Mouse (Mus musculus): ENCODE results near the gene Clcn3. TPM values are rescaled to one million over a fixed set of nuclear protein-coding genes. Genes with fewer than 3 reads are reported as not detected.

Gene Clcn3
- polyA plus RNA-seq, 1 experiment from 2014 or later = 32.7 TPM

GRCm38 (mm10) chr8:60978496-60978895 is 4.6 kb downstream of the Clcn3 start:
- no peaks in the 10 kb centered on the region for H3K9me3 ChIP-seq (replicated peaks; ENCODE audit: control insufficient read depth, low read length)
- WGBS = 73% methylated on average over 5 of the region's 5 CpGs
- no peaks in the 10 kb centered on the region for H3K36me3 ChIP-seq (ENCODE audit: control insufficient read depth, insufficient read depth, low read length)
- H3K4me3 ChIP-seq (replicated peaks; ENCODE audit: low read length) = no peak overlapping the region
- peaks cover 6% of the 10 kb centered on the region for H3K4me1 ChIP-seq (ENCODE audit: control insufficient read depth, insufficient read depth, low read length)
- no peak overlapping the region for H3K27ac ChIP-seq (ENCODE audit: low read length)
- no peak overlapping the region for H3K9ac ChIP-seq (ENCODE audit: low read length)
- no peak overlapping the region for H3K4me2 ChIP-seq (ENCODE audit: low read depth, low read length)
- no peak for ATAC-seq (ENCODE audit: insufficient read depth, low FRiP score)
- H3K27me3 ChIP-seq (ENCODE audit: control insufficient read depth, insufficient read depth, low read length) = no peaks in the 10 kb centered on the region

- no peaks in the 10 kb centered on the region for H3K36me3 ChIP-seq (ENCODE audit: control insufficient read depth, insufficient read depth, low read length)
- no peak overlapping the region for H3K27ac ChIP-seq (ENCODE audit: low read length)
- no peaks in the 10 kb centered on the region for H3K27me3 ChIP-seq (ENCODE audit: control insufficient read depth, insufficient read depth, low read length)
- peaks cover 2% of the 10 kb centered on the region for H3K4me1 ChIP-seq (ENCODE audit: control insufficient read depth, insufficient read depth, low read length)
- no peaks in the 10 kb centered on the region for H3K9me3 ChIP-seq (replicated peaks; ENCODE audit: control insufficient read depth, low read length)
- H3K4me3 ChIP-seq (replicated peaks; ENCODE audit: low read length) = no peak overlapping the region
- 86% methylated on average over 9 of the region's 9 CpGs for WGBS
- H3K4me2 ChIP-seq (ENCODE audit: low read depth, low read length) = no peak overlapping the region
- no peak overlapping the region for H3K9ac ChIP-seq (ENCODE audit: low read length)
- no peak for ATAC-seq (ENCODE audit: insufficient read depth, low FRiP score)
Measured at GRCm38 (mm10) chr8:60976818-60977217, 6.3 kb downstream of the Clcn3 start.

DNA sequence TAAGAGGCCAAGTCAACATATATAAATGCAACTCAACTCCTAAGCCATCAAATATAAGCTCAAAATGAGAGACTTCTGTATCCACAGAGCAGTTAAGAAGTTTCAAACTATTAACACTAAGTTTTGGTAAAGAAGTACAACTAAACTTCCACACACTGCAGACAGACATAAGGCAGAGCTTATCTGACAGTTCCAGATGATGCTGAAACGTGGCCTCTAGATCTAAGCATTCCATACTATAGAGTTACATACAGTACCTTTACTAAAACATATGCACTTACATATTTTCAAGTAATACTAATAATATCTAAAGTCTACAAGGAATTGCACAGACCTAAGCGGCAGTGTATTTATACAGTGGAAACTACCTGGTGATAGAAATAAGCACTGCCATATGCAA is 8.3 kb downstream of the Clcn3 start:
- no peak overlapping the region for H3K9ac ChIP-seq (ENCODE audit: low read length)
- no peaks in the 10 kb centered on the region for H3K36me3 ChIP-seq (ENCODE audit: control insufficient read depth, insufficient read depth, low read length)
- 67% methylated on average over 2 of the region's 2 CpGs for WGBS
- no peak for ATAC-seq (ENCODE audit: insufficient read depth, low FRiP score)
- no peak overlapping the region for H3K27ac ChIP-seq (ENCODE audit: low read length)
- no peaks in the 10 kb centered on the region for H3K9me3 ChIP-seq (replicated peaks; ENCODE audit: control insufficient read depth, low read length)
- H3K4me3 ChIP-seq (replicated peaks; ENCODE audit: low read length) = no peak overlapping the region
- H3K4me1 ChIP-seq (ENCODE audit: control insufficient read depth, insufficient read depth, low read length) = peaks cover 4% of the 10 kb centered on the region
- H3K4me2 ChIP-seq (ENCODE audit: low read depth, low read length) = no peak overlapping the region
- H3K27me3 ChIP-seq (ENCODE audit: control insufficient read depth, insufficient read depth, low read length) = no peaks in the 10 kb centered on the region

DNA sequence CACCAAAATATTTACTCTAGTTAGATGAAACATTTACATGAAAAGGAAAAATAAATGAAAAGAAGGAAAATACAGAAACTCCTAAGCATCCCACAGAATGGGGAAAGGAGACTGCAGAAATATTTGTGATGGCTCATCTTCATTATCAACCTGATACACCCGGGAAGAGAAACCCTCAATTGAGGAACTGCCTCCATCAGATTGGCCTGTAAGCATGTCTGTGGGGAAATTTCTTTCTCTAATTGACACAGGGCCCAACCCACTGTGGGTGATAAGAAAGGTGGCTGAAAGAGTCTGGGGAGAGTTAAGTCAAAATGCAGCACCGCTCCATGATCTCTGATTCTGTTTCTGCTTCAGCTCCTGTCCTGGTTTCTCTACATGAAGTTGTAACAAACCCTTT is 9.7 kb downstream of the Clcn3 start:
- Histone ChIP-seq H3K4me2 (ENCODE audit: low read depth, low read length) (no peak overlapping the region), H3K36me3 (ENCODE audit: control insufficient read depth, insufficient read depth, low read length) (no peaks in the 10 kb centered on the region), H3K4me1 (ENCODE audit: control insufficient read depth, insufficient read depth, low read length) (peaks cover 4% of the 10 kb centered on the region), H3K27me3 (ENCODE audit: control insufficient read depth, insufficient read depth, low read length) (no peaks in the 10 kb centered on the region), H3K4me3 (replicated peaks; ENCODE audit: low read length) (no peak overlapping the region), H3K27ac (ENCODE audit: low read length) (no peak overlapping the region), H3K9me3 (replicated peaks; ENCODE audit: control insufficient read depth, low read length) (no peaks in the 10 kb centered on the region), H3K9ac (ENCODE audit: low read length) (no peak overlapping the region)
- WGBS = 66% methylated on average over 2 of the region's 2 CpGs
- ATAC-seq (ENCODE audit: insufficient read depth, low FRiP score) = no peak

DNA sequence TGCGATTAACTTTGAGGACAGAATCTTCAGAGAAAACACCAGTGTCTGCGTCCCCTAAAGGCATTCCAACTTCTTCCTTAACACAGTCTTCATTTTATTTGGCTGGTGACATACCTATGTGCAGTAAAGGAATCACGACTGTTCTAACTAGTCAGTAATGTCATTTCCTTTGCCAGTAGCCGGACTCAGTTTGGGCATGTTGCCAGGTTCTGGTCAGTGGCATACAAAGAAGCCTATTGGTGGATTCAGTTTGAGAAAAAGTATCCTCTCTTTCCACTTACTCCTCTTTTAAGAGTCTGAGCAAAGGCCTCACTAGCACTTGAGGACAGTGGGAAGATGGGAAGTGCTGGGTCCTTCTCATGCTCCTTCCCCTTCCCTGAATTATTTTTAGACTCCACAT is 11.3 kb downstream of the Clcn3 start:
- no peak overlapping the region for H3K4me3 ChIP-seq (replicated peaks; ENCODE audit: low read length)
- H3K36me3 ChIP-seq (ENCODE audit: control insufficient read depth, insufficient read depth, low read length) = no peaks in the 10 kb centered on the region
- ATAC-seq (ENCODE audit: insufficient read depth, low FRiP score) = no peak
- no peak overlapping the region for H3K27ac ChIP-seq (ENCODE audit: low read length)
- H3K4me1 ChIP-seq (ENCODE audit: control insufficient read depth, insufficient read depth, low read length) = peaks cover 4% of the 10 kb centered on the region
- no peak overlapping the region for H3K4me2 ChIP-seq (ENCODE audit: low read depth, low read length)
- H3K9me3 ChIP-seq (replicated peaks; ENCODE audit: control insufficient read depth, low read length) = no peaks in the 10 kb centered on the region
- WGBS = 62% methylated on average over 4 of the region's 4 CpGs
- no peak overlapping the region for H3K9ac ChIP-seq (ENCODE audit: low read length)
- no peaks in the 10 kb centered on the region for H3K27me3 ChIP-seq (ENCODE audit: control insufficient read depth, insufficient read depth, low read length)

GRCm38 (mm10) chr8:60969091-60969490 is 14.0 kb downstream of the Clcn3 start:
- Histone ChIP-seq H3K9me3 (replicated peaks; ENCODE audit: control insufficient read depth, low read length) (no peaks in the 10 kb centered on the region), H3K27ac (ENCODE audit: low read length) (no peak overlapping the region), H3K9ac (ENCODE audit: low read length) (no peak overlapping the region), H3K4me1 (ENCODE audit: control insufficient read depth, insufficient read depth, low read length) (peaks cover 10% of the 10 kb centered on the region), H3K4me2 (ENCODE audit: low read depth, low read length) (no peak overlapping the region), H3K36me3 (ENCODE audit: control insufficient read depth, insufficient read depth, low read length) (no peaks in the 10 kb centered on the region), H3K4me3 (replicated peaks; ENCODE audit: low read length) (no peak overlapping the region), H3K27me3 (ENCODE audit: control insufficient read depth, insufficient read depth, low read length) (no peaks in the 10 kb centered on the region)
- WGBS = 29% methylated on average over 2 of the region's 2 CpGs
- ATAC-seq (ENCODE audit: insufficient read depth, low FRiP score) = no peak

- no peak overlapping the region for H3K9ac ChIP-seq (ENCODE audit: low read length)
- WGBS = 45% methylated on average over 3 of the region's 3 CpGs
- no peak for ATAC-seq (ENCODE audit: insufficient read depth, low FRiP score)
Measured at GRCm38 (mm10) chr8:60965741-60966140, 17.4 kb downstream of the Clcn3 start.

DNA sequence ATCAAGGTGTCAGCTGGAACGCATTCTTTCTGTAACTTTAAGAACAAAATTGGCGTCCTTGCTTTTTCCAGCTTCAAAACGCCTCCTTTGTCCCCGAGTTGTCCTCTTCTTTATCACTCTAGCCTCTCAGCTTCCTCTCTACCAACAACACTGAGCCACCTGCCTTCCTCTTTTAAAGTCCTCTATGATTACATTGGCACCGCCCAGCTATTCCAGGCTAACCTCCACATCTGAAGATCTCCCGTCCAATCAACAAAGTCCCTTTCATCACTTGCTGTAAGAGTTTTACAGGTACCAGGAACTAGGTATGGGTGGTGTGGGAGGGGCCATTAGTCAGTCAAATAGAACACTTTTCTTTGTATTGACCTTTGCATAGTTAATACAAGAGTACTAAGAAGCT is 17.8 kb downstream of the Clcn3 start:
- Histone ChIP-seq H3K27me3 (ENCODE audit: control insufficient read depth, insufficient read depth, low read length) (no peaks in the 10 kb centered on the region), H3K36me3 (ENCODE audit: control insufficient read depth, insufficient read depth, low read length) (no peaks in the 10 kb centered on the region), H3K4me1 (ENCODE audit: control insufficient read depth, insufficient read depth, low read length) (peaks cover 7% of the 10 kb centered on the region; the same call in 1 of the 2 replicates), H3K4me2 (ENCODE audit: low read depth, low read length) (no peak overlapping the region), H3K27ac (ENCODE audit: low read length) (peak overlapping the region; percentile 23; the same call in 1 of the 2 replicates), H3K9ac (ENCODE audit: low read length) (no peak overlapping the region), H3K9me3 (replicated peaks; ENCODE audit: control insufficient read depth, low read length) (no peaks in the 10 kb centered on the region), H3K4me3 (replicated peaks; ENCODE audit: low read length) (no peak overlapping the region)
- 35% methylated on average over 6 of the region's 6 CpGs for WGBS
- peak; percentile 78 for ATAC-seq (ENCODE audit: insufficient read depth, low FRiP score)

More at GRCm38 (mm10) chr8:60965741-60966140, 17.4 kb downstream of the Clcn3 start:
- H3K9me3 ChIP-seq (replicated peaks; ENCODE audit: control insufficient read depth, low read length) = no peaks in the 10 kb centered on the region
- peaks cover 7% of the 10 kb centered on the region; the same call in 1 of the 2 replicates for H3K4me1 ChIP-seq (ENCODE audit: control insufficient read depth, insufficient read depth, low read length)
- no peak overlapping the region for H3K4me2 ChIP-seq (ENCODE audit: low read depth, low read length)
- no peak overlapping the region for H3K4me3 ChIP-seq (replicated peaks; ENCODE audit: low read length)
- H3K36me3 ChIP-seq (ENCODE audit: control insufficient read depth, insufficient read depth, low read length) = no peaks in the 10 kb centered on the region
- H3K27me3 ChIP-seq (ENCODE audit: control insufficient read depth, insufficient read depth, low read length) = no peaks in the 10 kb centered on the region
- peak overlapping the region; percentile 23; the same call in 1 of the 2 replicates for H3K27ac ChIP-seq (ENCODE audit: low read length)

DNA sequence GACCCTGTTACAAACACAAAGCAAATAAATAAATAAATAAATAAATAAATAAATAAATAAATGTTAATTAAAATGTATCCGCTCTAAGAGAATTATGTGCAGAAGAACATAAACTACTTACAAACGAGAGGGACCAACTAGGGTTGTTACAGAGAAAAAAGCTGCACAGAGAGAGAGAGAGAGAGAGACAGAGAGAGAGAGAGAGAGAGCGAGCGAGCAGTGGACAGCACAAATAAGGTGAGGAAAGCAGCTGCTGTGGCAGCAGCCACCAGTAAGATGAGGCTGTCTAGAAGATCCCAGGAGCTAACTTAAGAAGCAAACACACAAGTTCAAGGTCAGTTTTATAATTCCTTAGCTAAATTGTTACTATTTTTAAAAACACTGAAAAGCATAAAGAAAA is 18.6 kb downstream of the Clcn3 start:
- H3K9ac ChIP-seq (ENCODE audit: low read length) = no peak overlapping the region
- peaks cover 7% of the 10 kb centered on the region; the same call in 1 of the 2 replicates for H3K4me1 ChIP-seq (ENCODE audit: control insufficient read depth, insufficient read depth, low read length)
- no peak overlapping the region for H3K4me3 ChIP-seq (replicated peaks; ENCODE audit: low read length)
- no peak for ATAC-seq (ENCODE audit: insufficient read depth, low FRiP score)
- H3K9me3 ChIP-seq (replicated peaks; ENCODE audit: control insufficient read depth, low read length) = no peaks in the 10 kb centered on the region
- H3K27ac ChIP-seq (ENCODE audit: low read length) = no peak overlapping the region
- WGBS = 85% methylated on average over 4 of the region's 4 CpGs
- no peak overlapping the region for H3K4me2 ChIP-seq (ENCODE audit: low read depth, low read length)
- H3K36me3 ChIP-seq (ENCODE audit: control insufficient read depth, insufficient read depth, low read length) = no peaks in the 10 kb centered on the region
- H3K27me3 ChIP-seq (ENCODE audit: control insufficient read depth, insufficient read depth, low read length) = no peaks in the 10 kb centered on the region

- no peak overlapping the region for H3K4me3 ChIP-seq (replicated peaks; ENCODE audit: low read length)
Measured at GRCm38 (mm10) chr8:60963931-60964330, 19.2 kb downstream of the Clcn3 start.

More at GRCm38 (mm10) chr8:60963931-60964330, 19.2 kb downstream of the Clcn3 start:
- Histone ChIP-seq H3K36me3 (ENCODE audit: control insufficient read depth, insufficient read depth, low read length) (no peaks in the 10 kb centered on the region), H3K9me3 (replicated peaks; ENCODE audit: control insufficient read depth, low read length) (no peaks in the 10 kb centered on the region), H3K9ac (ENCODE audit: low read length) (no peak overlapping the region), H3K4me1 (ENCODE audit: control insufficient read depth, insufficient read depth, low read length) (peaks cover 7% of the 10 kb centered on the region; the same call in 1 of the 2 replicates), H3K27ac (ENCODE audit: low read length) (no peak overlapping the region), H3K27me3 (ENCODE audit: control insufficient read depth, insufficient read depth, low read length) (no peaks in the 10 kb centered on the region), H3K4me2 (ENCODE audit: low read depth, low read length) (no peak overlapping the region)
- no peak for ATAC-seq (ENCODE audit: insufficient read depth, low FRiP score)
- 74% methylated on average over 2 of the region's 2 CpGs for WGBS
